In the genomic region with DNA sequence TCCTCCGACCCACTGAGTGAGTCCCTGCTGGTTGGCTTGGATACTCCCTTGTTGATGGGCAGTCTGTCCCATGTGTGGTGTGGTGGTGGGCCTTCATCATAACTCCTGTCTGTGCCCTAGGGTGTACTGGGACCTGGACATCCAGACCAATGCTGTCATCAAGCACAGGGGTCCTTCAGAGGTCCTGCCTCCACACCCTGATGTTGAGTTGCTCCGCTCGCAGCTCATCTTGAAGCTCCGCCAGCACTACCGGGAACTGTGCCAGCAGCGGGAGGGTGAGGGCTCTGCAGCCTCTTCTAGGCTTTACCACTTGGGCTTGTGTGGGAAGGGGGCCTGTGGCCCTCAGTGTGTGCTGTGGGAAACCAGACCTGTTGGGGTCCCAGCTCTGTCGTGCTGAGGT, we compare ENCODE assay signal across 9 mouse cellular contexts. TPM values are rescaled to one million over a fixed set of nuclear protein-coding genes. Genes with fewer than 3 reads are reported as not detected.
A peak's percentile ranks its signal among the peaks of the same experiment; 100 is the strongest.
DNase-seq lines count a peak whose midpoint lies in the region; ATAC-seq and TF ChIP-seq lines count a peak whose summit lies in the region.
"Had no signal": no experiment of that assay in that cellular context is flagged by ENCODE, and none has a peak within 500 bp of the region (broad histone marks: within the 10 kb centered on the region; RNA-seq: fewer than 3 reads in every experiment).

No protein-coding gene starts in this region.

- no peak for TF ChIP-seq CTCF in MEL (IDR thresholded peaks at IDR 0.05 in 2 of 3, conservative IDR thresholded peaks at IDR 0.05 in 1 of 3; ENCODE audit: control insufficient read depth in 1 of 3, insufficient read depth in 1 of 3, low read depth in 2 of 3, low read length in 3 of 3, poor library complexity in 1 of 3, severe bottlenecking in 1 of 3)
- TF ChIP-seq CTCF in hindbrain, postnatal 0 days (IDR thresholded peaks at IDR 0.05; ENCODE audit: low read depth): no peak

- TF ChIP-seq RAD21 in MEL (IDR thresholded peaks at IDR 0.05; ENCODE audit: low read depth, low read length): no peak

- H3K9ac ChIP-seq in forebrain, embryonic 13.5 days: 0 out of 2 replicates have a peak overlapping the region, but pooled peaks have one; percentile 19
- H3K9ac ChIP-seq in MEL (ENCODE audit: control insufficient read depth, low read depth, low read length, poor library complexity, severe bottlenecking): no peak overlapping the region
- H3K9ac ChIP-seq in hindbrain, postnatal 0 days (replicated peaks; ENCODE audit: low read length): no peak overlapping the region
- H3K9ac ChIP-seq in limb, embryonic 14.5 days (ENCODE audit: low read depth, low read length, severe bottlenecking): no peak overlapping the region

- peaks cover 15% of the 10 kb centered on the region for H3K4me1 ChIP-seq in forebrain, embryonic 13.5 days
- H3K4me1 ChIP-seq in forebrain, embryonic 10.5 days: peaks cover 14% of the 10 kb centered on the region
- peaks cover 0 to 6% of the 10 kb centered on the region in 2 experiments; a peak in 1 of 4 replicates for H3K4me1 ChIP-seq in MEL (ENCODE audit: control insufficient read depth in 1 of 2, insufficient read depth in 2 of 2, low read length in 2 of 2)
- H3K4me1 ChIP-seq in hindbrain, postnatal 0 days (ENCODE audit: insufficient read depth, low read length): no peaks in the 10 kb centered on the region
- H3K4me1 ChIP-seq in limb, embryonic 14.5 days (ENCODE audit: control insufficient read depth, insufficient read depth, low read length): no peaks in the 10 kb centered on the region

- no peaks in the 10 kb centered on the region for H3K27me3 ChIP-seq in forebrain, embryonic 13.5 days
- no peaks in the 10 kb centered on the region for H3K27me3 ChIP-seq in forebrain, embryonic 10.5 days (ENCODE audit: poor library complexity, severe bottlenecking)
- H3K27me3 ChIP-seq in MEL (ENCODE audit: control insufficient read depth in 1 of 2, insufficient read depth in 2 of 2, low read length in 2 of 2): no peaks in the 10 kb centered on the region
- H3K27me3 ChIP-seq in hindbrain, postnatal 0 days (ENCODE audit: insufficient read depth, low read length): no peaks in the 10 kb centered on the region
- no peaks in the 10 kb centered on the region for H3K27me3 ChIP-seq in limb, embryonic 14.5 days (ENCODE audit: control insufficient read depth, insufficient read depth, low read length)

- WGBS in forebrain, embryonic 13.5 days: 56% methylated on average over 7 of the region's 7 CpGs
- 86% methylated on average over 7 of the region's 7 CpGs for WGBS in forebrain, embryonic 10.5 days
- WGBS in hindbrain, postnatal 0 days: 30% methylated on average over 7 of the region's 7 CpGs
- WGBS in limb, embryonic 14.5 days: 66% methylated on average over 7 of the region's 7 CpGs

- H3K36me3 ChIP-seq in forebrain, embryonic 13.5 days (ENCODE audit: poor library complexity, severe bottlenecking): peaks cover 83% of the 10 kb centered on the region
- peaks cover 83% of the 10 kb centered on the region for H3K36me3 ChIP-seq in forebrain, embryonic 10.5 days (replicated peaks)
- peaks cover 0 to 4% of the 10 kb centered on the region in 2 experiments for H3K36me3 ChIP-seq in MEL (ENCODE audit: control insufficient read depth in 1 of 2, insufficient read depth in 2 of 2, low read length in 2 of 2)
- peaks cover 77% of the 10 kb centered on the region for H3K36me3 ChIP-seq in hindbrain, postnatal 0 days (ENCODE audit: insufficient read depth, low read length)
- H3K36me3 ChIP-seq in limb, embryonic 14.5 days (ENCODE audit: control insufficient read depth, insufficient read depth, low read length): peaks cover 80% of the 10 kb centered on the region

- H3K4me2 ChIP-seq in forebrain, embryonic 13.5 days: no peak overlapping the region
- H3K4me2 ChIP-seq in hindbrain, postnatal 0 days (ENCODE audit: low read depth, low read length): no peak overlapping the region
- no peak overlapping the region for H3K4me2 ChIP-seq in limb, embryonic 14.5 days (replicated peaks; ENCODE audit: low read depth, low read length, severe bottlenecking)

- DNase-seq in forebrain, embryonic 10.5 days (ENCODE audit: extremely low spot score, low spot score): no peak
- peak; percentile 44 for DNase-seq in MEL (ENCODE audit: low read depth, low spot score)
- peak; percentile 86 to 87 for DNase-seq in cerebellum, postnatal 36 days
- peak; percentile 80 for DNase-seq in hindbrain, postnatal 0 days (ENCODE audit: low spot score)
- DNase-seq in limb, embryonic 14.5 days (ENCODE audit: low spot score): peak; percentile 52
- DNase-seq in right cerebral cortex, postnatal 36 days (ENCODE audit: low spot score in 2 of 2): peak; percentile 62 to 68

- no peak for TF ChIP-seq EP300 in MEL (IDR thresholded peaks at IDR 0.05; ENCODE audit: low read depth in 1 of 2, low read length in 2 of 2)

- no peak for TF ChIP-seq POLR2A in MEL (IDR thresholded peaks at IDR 0.05; ENCODE audit: control insufficient read depth in 1 of 2, insufficient read depth in 1 of 2, low read depth in 1 of 2, low read length in 2 of 2, poor library complexity in 1 of 2)
- no peak for TF ChIP-seq POLR2A in limb, embryonic 14.5 days (IDR thresholded peaks at IDR 0.05; ENCODE audit: borderline replicate concordance, extremely low read depth, insufficient read depth, insufficient read length)

- H3K79me2 ChIP-seq in MEL (ENCODE audit: control insufficient read depth, insufficient read depth, low read length, poor library complexity): peaks cover 6% of the 10 kb centered on the region

- 0 out of 2 replicates have a peak overlapping the region, but pooled peaks have one; percentile 10 for H3K27ac ChIP-seq in forebrain, embryonic 13.5 days
- H3K27ac ChIP-seq in forebrain, embryonic 10.5 days: no peak overlapping the region
- H3K27ac ChIP-seq in MEL (ENCODE audit: control insufficient read depth, low read depth, low read length): no peak overlapping the region
- peak overlapping the region; percentile 48; the same call in 1 of the 2 replicates for H3K27ac ChIP-seq in hindbrain, postnatal 0 days
- H3K27ac ChIP-seq in limb, embryonic 14.5 days (replicated peaks; ENCODE audit: low read depth, low read length): no peak overlapping the region
- H3K27ac ChIP-seq: kidney, postnatal 0 days had no signal

- no peaks in the 10 kb centered on the region for H3K9me3 ChIP-seq in forebrain, embryonic 13.5 days (replicated peaks)
- H3K9me3 ChIP-seq in forebrain, embryonic 10.5 days: no peaks in the 10 kb centered on the region
- H3K9me3 ChIP-seq in MEL (replicated peaks; ENCODE audit: insufficient read depth, low read length): no peaks in the 10 kb centered on the region
- no peaks in the 10 kb centered on the region for H3K9me3 ChIP-seq in hindbrain, postnatal 0 days (ENCODE audit: low read length)
- H3K9me3 ChIP-seq in limb, embryonic 14.5 days (ENCODE audit: control insufficient read depth, low read length): no peaks in the 10 kb centered on the region

- ATAC-seq in forebrain, embryonic 13.5 days: peak; percentile 30; the same call in 1 of the 2 replicates
- peak; percentile 22 for ATAC-seq in hindbrain, postnatal 0 days
- no peak for ATAC-seq in limb, embryonic 14.5 days (ENCODE audit: low FRiP score, low read depth)
- no peak for ATAC-seq in activated CD4-positive, CD25-positive, alpha-beta regulatory T cell, adult 4 months

- H3K4me3 ChIP-seq in forebrain, embryonic 13.5 days: no peak overlapping the region
- no peak overlapping the region for H3K4me3 ChIP-seq in forebrain, embryonic 10.5 days
- H3K4me3 ChIP-seq in MEL (ENCODE audit: control insufficient read depth in 1 of 2, insufficient read depth in 1 of 2, low read depth in 2 of 2, low read length in 2 of 2): no peak overlapping the region
- no peak overlapping the region for H3K4me3 ChIP-seq in hindbrain, postnatal 0 days (ENCODE audit: low read length)
- H3K4me3 ChIP-seq in limb, embryonic 14.5 days (replicated peaks; ENCODE audit: low read length): no peak overlapping the region

RNA-seq across cellular contexts. Expression of a gene that starts 6.7 kb away (rescaled TPM):
- 101 and 107 TPM in 2 replicates for polyA plus RNA-seq in forebrain, embryonic 13.5 days (2015; fragmentation: Nextera tagmentation; extraction: Ambion mirVana)
- 78.3 and 84.6 TPM in 2 replicates for polyA plus RNA-seq in forebrain, embryonic 10.5 days (2016; fragmentation: Nextera tagmentation; extraction: Ambion mirVana)
- total RNA-seq in MEL (2012; rRNA removed): 46.8 and 47.6 TPM in 2 replicates
- polyA plus RNA-seq in MEL (2012; ENCODE audit: insufficient read depth in 1 of 2, insufficient read length in 2 of 2, low read depth in 1 of 2, low replicate concordance in 2 of 2, missing spikeins in 1 of 2): 100 to 1,000 TPM in 1 of 2 experiments, not detected in 1; 118 TPM
- total RNA-seq in hindbrain, postnatal 0 days (2014; rRNA removed): 76.7 and 83.7 TPM in 2 replicates
- 107 and 108 TPM in 2 replicates for polyA plus RNA-seq in hindbrain, postnatal 0 days (2015; fragmentation: Nextera tagmentation; extraction: Ambion mirVana)
- 40.5 and 48.6 TPM in 2 replicates for polyA plus RNA-seq in limb, embryonic 14.5 days (2012; rRNA removed)
- polyA plus RNA-seq in limb, embryonic 14.5 days (2014; fragmentation: Nextera tagmentation; extraction: Ambion mirVana): 66.4 and 73.0 TPM in 2 replicates
- polyA plus RNA-seq in activated CD4-positive, CD25-positive, alpha-beta regulatory T cell, adult 4 months (2017; shearing (Covaris generic)): 100 to 1,000 TPM; 102 to 122 TPM

RNA-seq across cellular contexts. Expression of a gene that starts 25.8 kb away (rescaled TPM):
- 12.2 and 15.1 TPM in 2 replicates for polyA plus RNA-seq in forebrain, embryonic 13.5 days (2015; fragmentation: Nextera tagmentation; extraction: Ambion mirVana)
- 16.0 and 16.6 TPM in 2 replicates for polyA plus RNA-seq in forebrain, embryonic 10.5 days (2016; fragmentation: Nextera tagmentation; extraction: Ambion mirVana)
- 12.3 and 12.6 TPM in 2 replicates for total RNA-seq in MEL (2012; rRNA removed)
- 10 to 100 TPM in 1 of 2 experiments, not detected in 1; 24.1 TPM for polyA plus RNA-seq in MEL (2012; ENCODE audit: insufficient read depth in 1 of 2, insufficient read length in 2 of 2, low read depth in 1 of 2, low replicate concordance in 2 of 2, missing spikeins in 1 of 2)
- 26.5 and 28.3 TPM in 2 replicates for total RNA-seq in hindbrain, postnatal 0 days (2014; rRNA removed)
- polyA plus RNA-seq in hindbrain, postnatal 0 days (2015; fragmentation: Nextera tagmentation; extraction: Ambion mirVana): 9.0 and 9.2 TPM in 2 replicates
- polyA plus RNA-seq in limb, embryonic 14.5 days (2012; rRNA removed): 37.9 and 48.9 TPM in 2 replicates
- polyA plus RNA-seq in limb, embryonic 14.5 days (2014; fragmentation: Nextera tagmentation; extraction: Ambion mirVana): 13.7 and 17.7 TPM in 2 replicates
- polyA plus RNA-seq in activated CD4-positive, CD25-positive, alpha-beta regulatory T cell, adult 4 months (2017; shearing (Covaris generic)): 1 to 10 TPM; 6.7 to 9.0 TPM

RNA-seq across cellular contexts. Expression of a gene that starts 28.3 kb away (rescaled TPM):
- polyA plus RNA-seq in forebrain, embryonic 13.5 days (2015; fragmentation: Nextera tagmentation; extraction: Ambion mirVana): 34.3 and 35.4 TPM in 2 replicates
- 36.6 and 40.0 TPM in 2 replicates for polyA plus RNA-seq in forebrain, embryonic 10.5 days (2016; fragmentation: Nextera tagmentation; extraction: Ambion mirVana)
- total RNA-seq in MEL (2012; rRNA removed): 5.2 and 6.8 TPM in 2 replicates
- polyA plus RNA-seq in MEL (2012; ENCODE audit: insufficient read depth in 1 of 2, insufficient read length in 2 of 2, low read depth in 1 of 2, low replicate concordance in 2 of 2, missing spikeins in 1 of 2): 10 to 100 TPM in 1 of 2 experiments, not detected in 1; 17.1 TPM
- 76.2 and 88.7 TPM in 2 replicates for total RNA-seq in hindbrain, postnatal 0 days (2014; rRNA removed)
- polyA plus RNA-seq in hindbrain, postnatal 0 days (2015; fragmentation: Nextera tagmentation; extraction: Ambion mirVana): 99.6 and 117 TPM in 2 replicates
- polyA plus RNA-seq in limb, embryonic 14.5 days (2012; rRNA removed): 45.5 and 55.3 TPM in 2 replicates
- polyA plus RNA-seq in limb, embryonic 14.5 days (2014; fragmentation: Nextera tagmentation; extraction: Ambion mirVana): 51.1 and 56.2 TPM in 2 replicates
- polyA plus RNA-seq in activated CD4-positive, CD25-positive, alpha-beta regulatory T cell, adult 4 months (2017; shearing (Covaris generic)): 1 to 10 TPM in 1 of 2 experiments, under 1 TPM in 1; 0.87 to 1.0 TPM

RNA-seq across cellular contexts. Expression of a gene that starts 52.5 kb away (rescaled TPM):
- 4.0 and 4.2 TPM in 2 replicates for polyA plus RNA-seq in forebrain, embryonic 13.5 days (2015; fragmentation: Nextera tagmentation; extraction: Ambion mirVana)
- polyA plus RNA-seq in forebrain, embryonic 10.5 days (2016; fragmentation: Nextera tagmentation; extraction: Ambion mirVana): 3.9 and 4.5 TPM in 2 replicates
- 1.6 and 2.0 TPM in 2 replicates for total RNA-seq in MEL (2012; rRNA removed)
- 1 to 10 TPM in 1 of 2 experiments, not detected in 1; 2.6 TPM for polyA plus RNA-seq in MEL (2012; ENCODE audit: insufficient read depth in 1 of 2, insufficient read length in 2 of 2, low read depth in 1 of 2, low replicate concordance in 2 of 2, missing spikeins in 1 of 2)
- 8.7 and 12.1 TPM in 2 replicates for total RNA-seq in hindbrain, postnatal 0 days (2014; rRNA removed)
- 7.2 and 7.6 TPM in 2 replicates for polyA plus RNA-seq in hindbrain, postnatal 0 days (2015; fragmentation: Nextera tagmentation; extraction: Ambion mirVana)
- polyA plus RNA-seq in limb, embryonic 14.5 days (2012; rRNA removed): 7.2 and 8.5 TPM in 2 replicates
- polyA plus RNA-seq in limb, embryonic 14.5 days (2014; fragmentation: Nextera tagmentation; extraction: Ambion mirVana): 5.5 and 7.6 TPM in 2 replicates
- polyA plus RNA-seq in activated CD4-positive, CD25-positive, alpha-beta regulatory T cell, adult 4 months (2017; shearing (Covaris generic)): under 1 TPM in 1 of 2 experiments, not detected in 1; 0.69 TPM

RNA-seq across cellular contexts. Expression of a gene that starts 53.1 kb away (rescaled TPM):
- polyA plus RNA-seq in forebrain, embryonic 13.5 days (2015; fragmentation: Nextera tagmentation; extraction: Ambion mirVana): 82.7 and 91.6 TPM in 2 replicates
- 77.8 and 80.4 TPM in 2 replicates for polyA plus RNA-seq in forebrain, embryonic 10.5 days (2016; fragmentation: Nextera tagmentation; extraction: Ambion mirVana)
- 46.3 and 50.5 TPM in 2 replicates for total RNA-seq in MEL (2012; rRNA removed)
- polyA plus RNA-seq in MEL (2012; ENCODE audit: insufficient read depth in 1 of 2, insufficient read length in 2 of 2, low read depth in 1 of 2, low replicate concordance in 2 of 2, missing spikeins in 1 of 2): 10 to 100 TPM in 1 of 2 experiments, not detected in 1; 87.7 TPM
- total RNA-seq in hindbrain, postnatal 0 days (2014; rRNA removed): 135 and 147 TPM in 2 replicates
- 112 and 116 TPM in 2 replicates for polyA plus RNA-seq in hindbrain, postnatal 0 days (2015; fragmentation: Nextera tagmentation; extraction: Ambion mirVana)
- 197 and 285 TPM in 2 replicates for polyA plus RNA-seq in limb, embryonic 14.5 days (2012; rRNA removed)
- polyA plus RNA-seq in limb, embryonic 14.5 days (2014; fragmentation: Nextera tagmentation; extraction: Ambion mirVana): 147 and 163 TPM in 2 replicates
- 100 to 1,000 TPM; 215 to 216 TPM for polyA plus RNA-seq in activated CD4-positive, CD25-positive, alpha-beta regulatory T cell, adult 4 months (2017; shearing (Covaris generic))

Comparison
In these comparisons a context has a peak if more than half of its experiments do, and no peak if none do; other contexts are left out.
1. H3K27ac ChIP-seq: peak in forebrain, embryonic 13.5 days (single experiment) and hindbrain, postnatal 0 days (single experiment); none in forebrain, embryonic 10.5 days (single experiment), MEL (single experiment) and limb, embryonic 14.5 days (single experiment).
2. ATAC-seq: peak in forebrain, embryonic 13.5 days (single experiment) and hindbrain, postnatal 0 days (single experiment); none in limb, embryonic 14.5 days (single experiment) and activated CD4-positive, CD25-positive, alpha-beta regulatory T cell, adult 4 months (single experiment).